Mouse (Mus musculus) activated CD4-positive, CD25-positive, alpha-beta regulatory T cell, adult 4 months (primary cell): ENCODE data around the gene Ldlrap1. TPM values are rescaled to one million over a fixed set of nuclear protein-coding genes. Genes with fewer than 3 reads are reported as not detected.

Experiments used
- ATAC-seq: one replicate; pipeline ENCODE4 v1.8.0; 2017
- polyA plus RNA-seq, 2 experiments: library from polyadenylated mRNA; unstranded; fragments of 100-300 nt; shearing (Covaris generic); gene quantifications; one replicate each; pipeline ENCODE4 v1.2.1; 2017

Ldlrap1 gene
- polyA plus RNA-seq, 2 experiments from 2014 or later, result 21.3 to 25.2 TPM

- ATAC-seq, result no peak
These were observed 7.6 kb upstream of the Ldlrap1 start for GRCm38 (mm10) chr4:134775234-134775944.

- ATAC-seq, result no peak
These were observed 6.3 kb upstream of the Ldlrap1 start for GRCm38 (mm10) chr4:134774126-134774525.

- ATAC-seq, result peak; percentile 57
These were observed 5.2 kb upstream of the Ldlrap1 start for GRCm38 (mm10) chr4:134772805-134773674.

- no peak for ATAC-seq
These were observed 2.1 kb upstream of the Ldlrap1 start for GRCm38 (mm10) chr4:134769891-134770290.

DNA sequence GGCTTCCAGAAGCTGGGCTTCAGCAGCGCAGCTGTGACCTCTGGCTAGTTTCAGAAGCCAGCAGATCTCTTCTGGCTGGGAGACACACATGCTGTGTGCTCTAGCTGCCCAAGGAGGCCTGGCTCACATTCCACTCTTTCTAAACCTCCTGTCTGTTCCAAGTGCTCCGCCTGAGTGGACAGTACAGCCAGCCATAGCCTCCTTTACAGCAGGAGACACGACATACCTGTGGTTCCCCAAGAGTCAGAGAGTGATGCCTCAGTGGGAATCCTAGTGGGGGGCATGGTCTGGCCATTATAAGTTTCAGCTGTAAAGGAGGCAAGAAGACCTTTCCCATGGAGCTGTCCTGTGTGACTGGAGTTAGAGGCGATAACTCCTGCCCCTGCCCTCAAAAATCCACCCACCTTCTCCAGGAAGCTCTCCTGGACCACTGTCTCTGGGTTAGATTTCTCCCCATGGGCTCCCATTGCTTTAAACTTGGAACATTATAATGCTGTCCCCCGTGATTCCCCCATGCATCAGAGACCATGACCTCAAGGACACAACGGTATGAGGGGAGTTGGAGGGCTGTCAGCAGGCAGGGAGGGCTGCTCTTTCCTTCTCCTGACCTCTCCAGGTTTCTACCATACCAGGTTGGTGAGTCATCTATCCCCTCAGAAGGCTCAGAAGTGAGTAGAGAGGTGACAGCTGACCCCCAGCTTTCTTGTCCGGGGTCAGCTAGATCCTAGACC, 1.4 kb upstream of the Ldlrap1 start:
- no peak for ATAC-seq

DNA sequence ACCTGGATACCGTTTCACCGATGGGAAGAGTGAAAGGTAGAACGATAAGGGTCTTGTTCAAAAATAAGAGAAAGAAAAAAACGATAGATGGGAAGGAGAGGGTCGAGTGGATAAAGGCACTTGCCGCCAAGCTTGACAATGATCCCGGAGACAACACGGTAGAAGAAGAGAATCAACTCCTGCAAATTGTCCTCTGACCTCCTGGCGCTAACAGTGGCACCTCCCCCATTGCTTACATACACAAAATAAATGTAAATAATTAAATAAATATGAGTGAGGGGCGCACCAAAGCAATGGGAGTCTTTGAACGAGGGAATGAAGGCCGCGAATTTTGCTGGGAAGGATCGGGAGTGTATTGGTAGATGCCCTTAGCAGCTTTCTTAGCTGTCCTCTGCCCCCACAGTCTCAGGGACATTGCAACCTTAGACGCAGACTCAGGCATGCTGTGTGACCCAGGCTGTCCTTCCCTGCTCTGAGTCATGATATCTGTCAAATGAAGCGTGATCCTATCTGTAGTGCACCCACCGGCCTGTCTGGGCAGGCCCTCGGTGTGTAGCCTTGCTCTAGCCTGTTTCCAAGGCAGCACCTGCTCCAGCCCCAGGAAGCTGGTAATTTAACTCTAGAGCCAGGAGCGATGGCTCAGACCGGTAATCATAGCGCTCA, 533 bp upstream of the Ldlrap1 start:
- ATAC-seq, result no peak

- peak; percentile 36 for ATAC-seq
These were observed 859 bp downstream of the Ldlrap1 start for GRCm38 (mm10) chr4:134766904-134767425.

DNA sequence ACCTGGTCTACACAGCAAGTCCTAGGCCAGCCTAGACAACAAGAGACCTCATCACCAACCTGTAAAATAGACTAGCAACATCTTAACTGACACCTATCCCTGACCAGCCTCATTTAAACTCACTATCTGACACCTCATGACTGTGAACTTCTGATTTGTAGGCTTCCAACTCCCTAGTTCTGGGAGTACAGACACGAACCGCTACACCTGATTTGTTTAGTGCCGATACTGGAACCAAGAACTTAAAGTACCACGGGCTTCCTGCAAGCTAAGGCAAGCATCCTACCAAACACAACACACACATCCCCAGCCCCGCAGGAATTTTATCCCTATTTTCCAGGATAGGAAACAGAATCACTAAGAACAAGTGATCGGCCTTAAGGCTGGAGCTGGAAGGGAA, 1.5 kb downstream of the Ldlrap1 start:
- ATAC-seq, result no peak

- no peak for ATAC-seq
These were observed 3.5 kb downstream of the Ldlrap1 start for GRCm38 (mm10) chr4:134764333-134764732.

GRCm38 (mm10) chr4:134762360-134762759, 5.5 kb downstream of the Ldlrap1 start:
- ATAC-seq, result no peak

GRCm38 (mm10) chr4:134760793-134761201, 7.0 kb downstream of the Ldlrap1 start:
- no peak for ATAC-seq

- no peak for ATAC-seq
These were observed 7.5 kb downstream of the Ldlrap1 start for GRCm38 (mm10) chr4:134760281-134760680.

GRCm38 (mm10) chr4:134759564-134759963, 8.3 kb downstream of the Ldlrap1 start:
- ATAC-seq, result no peak

DNA sequence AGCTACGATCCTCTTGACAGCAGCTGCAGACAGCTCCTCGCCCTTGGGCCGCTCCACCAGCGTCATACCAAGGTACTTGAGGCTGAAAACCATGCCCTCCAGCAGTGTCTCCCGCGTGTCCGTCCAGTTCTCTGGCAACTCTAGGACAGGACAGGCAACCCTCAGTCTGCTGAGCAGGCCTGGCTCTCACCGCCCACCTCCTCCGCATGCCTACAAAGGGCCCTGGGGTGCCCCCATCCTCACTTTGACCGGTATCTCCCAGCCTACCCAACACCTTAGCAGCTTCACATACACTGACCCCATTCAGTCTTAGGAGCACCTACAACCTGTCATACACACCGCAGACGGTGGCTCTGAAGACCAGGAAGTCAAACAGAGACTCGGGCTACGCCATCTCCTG, 8.9 kb downstream of the Ldlrap1 start:
- ATAC-seq, result no peak

GRCm38 (mm10) chr4:134758367-134758766, 9.5 kb downstream of the Ldlrap1 start:
- ATAC-seq, result no peak

DNA sequence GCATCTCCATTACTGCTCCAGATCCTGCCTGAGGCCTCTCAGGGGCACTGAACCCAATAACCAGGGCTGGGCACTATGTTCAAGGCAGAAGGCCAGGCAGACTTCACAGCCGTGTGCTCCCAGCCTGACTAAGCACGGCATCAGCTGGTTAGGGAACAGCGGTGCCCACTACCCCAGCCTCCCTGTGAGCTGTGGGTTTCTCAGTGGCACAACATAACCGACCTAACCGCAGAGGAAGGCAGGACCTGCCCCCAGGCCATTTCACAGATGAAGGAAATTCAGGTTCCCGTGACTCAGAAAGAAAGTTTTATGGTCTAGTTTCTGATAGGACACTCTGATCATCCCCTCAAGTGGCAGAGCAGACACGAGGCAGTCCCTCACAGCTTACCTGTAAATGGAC, 10.9 kb downstream of the Ldlrap1 start:
- no peak for ATAC-seq

GRCm38 (mm10) chr4:134754941-134755340, 12.9 kb downstream of the Ldlrap1 start:
- no peak for ATAC-seq

GRCm38 (mm10) chr4:134754371-134754770, 13.5 kb downstream of the Ldlrap1 start:
- ATAC-seq, result no peak

DNA sequence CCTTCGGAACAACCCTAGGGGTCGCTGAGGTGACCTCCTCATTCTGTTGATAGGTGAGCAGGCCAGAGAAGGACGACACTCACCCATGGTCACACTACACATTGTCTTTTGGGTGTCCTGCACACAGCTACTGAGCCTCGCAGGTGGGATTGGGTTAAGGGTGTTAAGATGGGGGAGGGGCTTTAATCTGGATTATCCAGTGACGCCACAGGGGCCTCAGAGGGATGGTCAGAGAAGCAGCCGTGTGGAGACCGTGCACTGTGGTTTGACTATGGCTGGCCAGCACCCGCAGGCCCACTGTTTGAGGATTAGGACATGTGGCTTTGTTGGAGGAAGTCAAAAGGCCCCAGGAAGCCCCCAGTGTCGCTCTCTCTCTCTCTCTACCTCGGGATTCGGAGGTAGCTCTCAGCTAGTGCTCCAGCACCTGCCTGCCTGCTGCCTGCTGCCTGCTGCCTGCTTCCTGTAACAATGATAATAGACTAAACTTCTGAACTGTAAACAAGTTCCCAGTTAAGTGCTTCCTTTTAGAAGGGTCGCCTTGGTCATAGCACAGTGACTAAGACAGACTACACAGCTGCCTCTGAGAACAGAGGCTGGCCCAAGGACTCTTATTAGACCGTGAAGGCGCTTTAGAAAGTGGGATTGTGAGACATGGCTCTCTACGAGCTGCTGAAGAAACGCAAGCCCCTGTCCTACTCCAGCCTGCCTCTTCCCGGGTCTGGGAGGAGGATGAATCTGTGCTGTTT, 14.1 kb downstream of the Ldlrap1 start:
- no peak for ATAC-seq

DNA sequence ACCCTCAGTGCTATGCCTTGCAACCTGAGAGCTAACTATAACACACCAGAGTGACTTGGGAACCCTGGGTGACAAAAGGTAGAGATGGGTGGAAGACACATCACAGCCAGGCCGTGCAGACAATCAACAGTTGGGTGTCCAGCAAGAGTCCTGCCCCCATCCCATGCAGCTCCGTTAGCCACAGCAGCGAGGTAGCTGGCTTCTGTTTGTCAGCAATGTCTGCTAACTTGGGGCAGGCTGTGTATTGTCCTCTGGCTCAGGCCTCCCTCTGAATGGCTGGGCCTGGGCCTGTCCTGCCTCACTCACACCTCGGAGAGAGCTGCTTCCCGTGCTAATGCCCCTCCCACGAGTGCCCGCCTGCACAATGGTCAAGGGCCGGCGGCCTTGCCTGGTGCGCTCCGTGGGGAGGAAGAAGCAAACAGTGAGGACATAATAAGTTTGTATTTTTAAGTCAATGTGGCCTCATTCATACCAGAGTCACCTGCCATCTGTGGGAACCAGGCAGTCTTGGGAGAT, 14.9 kb downstream of the Ldlrap1 start:
- ATAC-seq, result no peak

- ATAC-seq, result peak; percentile 34
These were observed 16.0 kb downstream of the Ldlrap1 start for GRCm38 (mm10) chr4:134751682-134752380.
